Mouse (Mus musculus) ES-E14 (cell line): ENCODE data around the gene Cabp4. TPM values are rescaled to one million over a fixed set of nuclear protein-coding genes. Genes with fewer than 3 reads are reported as not detected.

ENCODE experiments used
- DNase-seq: peaks from one replicate; pipeline ENCODE4 v3.0.0-alpha.2; 2013; ENCODE audit warnings: low read depth, low spot score
- H3K27ac ChIP-seq: 2 replicates; pipeline ENCODE4 v1.5.1; 2012; ENCODE audit warnings: low read depth, mild to moderate bottlenecking, low read length, moderate library complexity, mixed read lengths; ENCODE audit not compliant: poor library complexity, insufficient read depth, severe bottlenecking
- H3K36me3 ChIP-seq: 2 replicates; pipeline ENCODE4 v1.6.1; 2012; ENCODE audit warnings: mild to moderate bottlenecking, low read length, moderate library complexity, mixed read lengths; ENCODE audit not compliant: control insufficient read depth, poor library complexity, insufficient read depth, severe bottlenecking
- H3K4me1 ChIP-seq, 2 experiments: fragments of 150-350 bp in 1 of 2; sonication (generic) in 1 of 2; 2 replicates each; pipeline ENCODE4 v1.6.1; 2012; ENCODE audit warnings: low read length in 2 of 2, mild to moderate bottlenecking in 1 of 2, mixed read lengths in 1 of 2; ENCODE audit not compliant: control insufficient read depth in 2 of 2, insufficient read depth in 2 of 2, poor library complexity in 1 of 2
- H3K4me3 ChIP-seq, 2 experiments: fragments of 150-350 bp in 1 of 2; sonication (generic) in 1 of 2; 2 replicates each; pipeline ENCODE4 v1.5.1; 2012; ENCODE audit warnings: low read length in 2 of 2, low read depth in 1 of 2, mild to moderate bottlenecking in 1 of 2, mixed read lengths in 1 of 2; ENCODE audit not compliant: insufficient read depth in 1 of 2, poor library complexity in 1 of 2, severe bottlenecking in 1 of 2
- H3K9ac ChIP-seq: 2 replicates; pipeline ENCODE4 v1.6.1; 2012; ENCODE audit warnings: low read depth, mild to moderate bottlenecking, low read length, mixed read lengths; ENCODE audit not compliant: poor library complexity, insufficient read depth, severe bottlenecking
- H3K9me3 ChIP-seq: fragments of 150-350 bp; sonication (generic); 2 replicates; pipeline ENCODE4 v1.6.1; 2012; ENCODE audit warnings: low read depth, mild to moderate bottlenecking, low read length; ENCODE audit not compliant: control insufficient read depth, insufficient read depth
- CHD2 ChIP-seq: IDR thresholded peaks from 2 replicates; pipeline ENCODE4 v1.6.1; 2014; ENCODE audit warnings: mild to moderate bottlenecking, low read depth, low read length, inconsistent platforms
- HCFC1 ChIP-seq: IDR thresholded peaks from 2 replicates; pipeline ENCODE4 v1.6.1; 2012; ENCODE audit warnings: low read length, inconsistent platforms, borderline replicate concordance; ENCODE audit not compliant: insufficient read depth
- MAFK ChIP-seq: IDR thresholded peaks from 2 replicates; pipeline ENCODE4 v1.6.1; 2014; ENCODE audit warnings: mild to moderate bottlenecking, low read depth, low read length, inconsistent platforms; ENCODE audit not compliant: insufficient read depth
- ZC3H11A ChIP-seq: IDR thresholded peaks from 2 replicates; pipeline ENCODE4 v1.6.1; 2012; ENCODE audit warnings: low read depth, mild to moderate bottlenecking, inconsistent platforms, low read length, borderline replicate concordance
- ZNF384 ChIP-seq: IDR thresholded peaks from 2 replicates; pipeline ENCODE4 v1.6.1; 2012; ENCODE audit warnings: low read depth, low read length, inconsistent platforms
- in situ Hi-C, 2 experiments: fragments of 600-800 bp; cut with MboI; formaldehyde crosslinking; loops; one replicate each; pipeline ENCODE4 v1.15.1; 2025; ENCODE audit warnings: low sequenced_read_pairs in 2 of 2, inconsistent platforms in 1 of 2; ENCODE audit not compliant: unreplicated experiment in 2 of 2
- total RNA-seq: library from RNA; depleted of rRNA; stranded (reverse); fragments of 300-350 nt; gene quantifications from 2 replicates; pipeline ENCODE4 v1.2.3, GENCODE M21; 2012

Gene Cabp4
- total RNA-seq, 1 experiment = 1.8 TPM

DNA sequence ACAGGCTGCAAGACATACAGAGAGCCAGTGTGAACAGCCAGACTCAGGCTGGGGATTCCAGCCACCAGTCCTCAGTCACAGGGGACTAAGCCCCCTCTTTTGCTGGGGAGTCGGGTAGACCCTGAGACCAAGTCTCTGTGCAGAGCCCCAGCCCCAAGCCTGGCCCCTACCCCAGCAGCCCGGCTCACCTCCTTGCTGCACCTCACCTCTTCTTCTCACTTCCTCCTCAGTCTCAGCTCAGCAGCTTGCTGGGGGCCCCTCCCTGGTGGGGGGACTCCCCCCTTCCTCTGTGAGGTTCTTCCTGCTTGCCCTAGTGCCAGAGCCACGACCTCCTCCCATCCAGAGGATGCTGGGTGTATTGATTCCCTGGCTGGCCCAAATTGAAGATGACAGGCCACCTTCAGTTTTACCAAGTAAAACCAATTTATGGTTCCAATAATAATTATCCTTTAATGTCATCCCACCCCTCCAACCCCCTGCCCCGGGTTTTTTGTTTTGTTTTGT is 47.0 kb upstream of the Cabp4 start, which contains the start of gene Tbc1d10c:
Gene Tbc1d10c (minus strand): TSS at position 454 of the 504 bp plus-strand sequence.
- peaks cover 28% of the 10 kb centered on the region for H3K36me3 ChIP-seq
- no peaks in the 10 kb centered on the region for H3K9me3 ChIP-seq
- H3K27ac ChIP-seq = peak within 1 kb of the TSS; percentile 83
- DNase-seq = no peak
- in situ Hi-C loops = no loop called here
- H3K4me3 ChIP-seq = peak within 1 kb of the TSS; percentile 93 to 97
- H3K9ac ChIP-seq = peak within 1 kb of the TSS; percentile 97
- H3K4me1 ChIP-seq = peaks cover 2 to 17% of the 10 kb centered on the region in 2 experiments; a peak in 3 of 4 replicates
- TF ChIP-seq HCFC1 = no peak
- TF ChIP-seq CHD2 = no peak
- TF ChIP-seq ZNF384 = no peak
- TF ChIP-seq ZC3H11A = no peak
- TF ChIP-seq MAFK = no peak

DNA sequence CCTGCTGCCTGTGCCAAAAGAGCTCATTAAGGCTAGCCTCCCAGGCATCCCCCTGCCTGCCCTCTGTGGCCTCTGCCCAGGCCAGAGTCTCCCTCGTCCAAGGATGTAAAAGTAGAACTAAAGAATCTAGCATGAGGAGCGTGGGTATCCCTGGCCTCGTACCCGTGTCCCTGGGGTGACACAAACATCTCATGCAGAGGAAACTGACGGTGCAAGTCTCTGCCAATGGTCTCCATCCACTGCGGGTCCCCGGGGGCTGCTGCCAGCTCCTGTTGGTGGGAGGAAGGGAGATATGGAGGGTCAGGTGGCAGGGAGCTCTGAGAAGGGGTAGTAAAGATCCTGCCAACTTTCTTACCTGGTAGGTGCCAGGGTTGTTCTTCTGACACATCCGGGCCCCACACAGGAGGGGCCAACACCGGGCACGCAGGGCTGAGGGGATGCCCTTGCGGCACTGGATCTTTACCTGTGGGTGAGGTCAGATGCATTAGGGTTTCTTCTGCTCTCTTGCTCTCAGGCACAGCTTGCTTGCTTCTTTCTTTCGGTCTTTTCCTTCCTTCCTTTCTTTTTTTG is 45.3 kb upstream of the Cabp4 start:
- Histone ChIP-seq H3K9me3 (no peaks in the 10 kb centered on the region), H3K4me3 (no peak overlapping the region), H3K36me3 (peaks cover 10% of the 10 kb centered on the region), H3K27ac (no peak overlapping the region), H3K4me1 (peaks cover 6 to 25% of the 10 kb centered on the region in 2 experiments; a peak in 3 of 4 replicates), H3K9ac (no peak overlapping the region)
- in situ Hi-C loops = no loop called here
- TF ChIP-seq ZNF384 (no peak), MAFK (no peak), HCFC1 (no peak), CHD2 (no peak), ZC3H11A (no peak)
- no peak for DNase-seq

DNA sequence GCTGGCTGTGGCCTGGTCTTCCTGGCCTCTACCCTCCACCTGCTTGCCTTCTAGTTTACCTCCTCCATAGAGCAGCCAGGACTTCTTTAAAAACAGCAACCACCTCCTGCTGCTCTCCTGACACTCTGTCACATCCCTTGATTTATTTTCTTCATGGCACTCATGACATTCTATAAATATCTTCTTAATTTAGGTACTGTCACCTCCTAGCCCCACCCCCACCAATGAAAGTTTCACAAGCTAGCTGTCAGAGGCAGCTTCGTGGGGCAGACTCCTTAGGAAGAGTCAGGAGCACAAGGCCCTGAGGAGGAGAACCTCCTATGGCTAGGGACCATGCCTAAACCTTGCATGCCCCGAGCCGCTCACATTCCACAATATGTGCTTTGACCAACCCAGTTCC is 43.5 kb upstream of the Cabp4 start:
- no peak for TF ChIP-seq ZC3H11A
- TF ChIP-seq MAFK = no peak
- TF ChIP-seq ZNF384 = no peak
- no peak for TF ChIP-seq HCFC1
- no peak for TF ChIP-seq CHD2
- H3K27ac ChIP-seq = no peak overlapping the region

DNA sequence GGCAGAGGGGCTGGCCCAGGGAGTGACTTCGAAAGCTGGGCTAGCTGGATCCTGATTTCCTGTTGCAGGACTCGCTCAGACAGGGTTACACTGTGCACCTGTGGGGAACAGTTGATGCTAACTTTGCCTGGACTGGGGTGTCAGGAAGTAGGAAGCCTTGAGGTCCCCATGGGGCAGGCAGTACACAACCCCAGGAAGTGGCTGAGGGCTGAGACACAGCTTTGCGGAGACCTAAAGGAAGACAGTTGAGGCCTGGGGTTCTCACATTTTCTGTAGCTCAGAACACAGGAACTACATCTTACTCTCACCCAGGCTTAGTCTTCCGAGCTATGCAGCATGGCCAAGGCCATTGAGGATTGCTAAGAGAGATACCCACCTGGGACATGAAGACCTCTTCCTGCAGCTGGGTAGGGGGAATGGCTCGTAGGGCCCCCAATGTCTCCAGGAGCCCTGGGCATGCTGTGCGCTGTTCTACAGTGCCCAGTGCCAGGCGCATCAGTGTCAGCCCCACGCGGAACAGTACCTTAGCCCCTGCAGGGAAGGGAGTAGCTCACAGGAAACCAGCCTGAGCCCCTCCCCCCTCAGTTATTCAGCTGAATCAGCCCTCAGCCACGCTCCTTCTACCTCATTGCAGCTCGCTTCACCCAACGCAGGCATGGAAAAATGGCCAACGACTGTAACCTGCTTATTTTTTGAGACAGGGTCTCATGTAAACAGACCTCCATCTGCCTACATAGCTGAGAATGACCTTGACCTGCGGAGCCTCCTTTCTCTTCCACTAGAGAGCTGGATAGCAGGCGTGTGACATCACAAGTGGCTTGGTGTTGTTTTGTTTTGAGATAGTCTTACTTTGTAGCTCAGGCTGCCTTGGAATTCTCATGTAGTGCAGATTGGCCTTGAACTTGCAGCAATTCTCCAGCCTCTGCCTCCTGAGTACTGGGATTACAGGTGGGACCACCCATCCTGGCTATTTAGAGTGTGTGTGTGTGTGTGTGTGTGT is 41.4 kb upstream of the Cabp4 start:
- no peaks in the 10 kb centered on the region for H3K9me3 ChIP-seq
- no peaks in the 10 kb centered on the region for H3K36me3 ChIP-seq
- no peak overlapping the region; a peak in 1 of 4 replicates for H3K4me3 ChIP-seq
- 0 out of 2 replicates have a peak overlapping the region, but pooled peaks have one; percentile 6 for H3K9ac ChIP-seq
- peaks cover 4 to 17% of the 10 kb centered on the region in 2 experiments; a peak in 3 of 4 replicates for H3K4me1 ChIP-seq
- TF ChIP-seq CHD2 = no peak
- TF ChIP-seq HCFC1 = no peak
- no peak for TF ChIP-seq ZC3H11A
- TF ChIP-seq MAFK = no peak
- no peak for TF ChIP-seq ZNF384
- peak overlapping the region; percentile 24; the same call in 1 of the 2 replicates for H3K27ac ChIP-seq
- in situ Hi-C loops = no loop called here
- DNase-seq = no peak

More for the DNA sequence above, 43.5 kb upstream of the Cabp4 start:
- Histone ChIP-seq H3K9ac (no peak overlapping the region), H3K4me1 (peaks cover 4 to 19% of the 10 kb centered on the region in 2 experiments; a peak in 3 of 4 replicates), H3K4me3 (no peak overlapping the region), H3K36me3 (no peaks in the 10 kb centered on the region), H3K9me3 (no peaks in the 10 kb centered on the region)
- in situ Hi-C loops = no loop called here
- no peak for DNase-seq
